Mouse (Mus musculus): ENCODE results near the gene Btbd11. TPM values are rescaled to one million over a fixed set of nuclear protein-coding genes. Genes with fewer than 3 reads are reported as not detected.

Gene Btbd11
- 0.85 TPM in 1 of 2 replicates, not detected in the other for polyA plus RNA-seq (2011; ENCODE audit: insufficient read depth, insufficient read length, low replicate concordance, missing spikeins)

GRCm38 (mm10) chr10:85386605-85387218 is at the start of gene Btbd11:
Gene Btbd11, plus strand, starts transcription at chr10:85386814.
- Histone ChIP-seq H3K4me3 (replicated peaks; ENCODE audit: control insufficient read depth, low read depth, low read length) (peak within 1 kb of the TSS; percentile 59), H3K27ac (ENCODE audit: control insufficient read depth, insufficient read depth, low read depth, low read length, poor library complexity) (peak within 1 kb of the TSS; percentile 2; the same call in 1 of the 2 replicates), H3K4me1 (ENCODE audit: control insufficient read depth, insufficient read depth, low read length) (no peaks in the 10 kb centered on the region)
- whole genome bisulfite sequencing = under 1% methylated on average over 46 of the region's 46 CpGs
- 0 out of 2 replicates have a peak, but pooled peaks have one; percentile 12 for TF ChIP-seq POLR2A (IDR thresholded peaks at IDR 0.05; ENCODE audit: borderline replicate concordance, control insufficient read depth, low read depth, low read length)
- TF ChIP-seq CTCF (IDR thresholded peaks at IDR 0.05; ENCODE audit: control insufficient read depth, insufficient read depth, low read length) = no peak

- TF ChIP-seq POLR2A (IDR thresholded peaks at IDR 0.05; ENCODE audit: borderline replicate concordance, control insufficient read depth, low read depth, low read length) (no peak), CTCF (IDR thresholded peaks at IDR 0.05; ENCODE audit: control insufficient read depth, insufficient read depth, low read length) (no peak)
- WGBS = 81% methylated on average over 12 of the region's 12 CpGs
- no peak overlapping the region for H3K27ac ChIP-seq (ENCODE audit: control insufficient read depth, insufficient read depth, low read depth, low read length, poor library complexity)
- no peaks in the 10 kb centered on the region for H3K4me1 ChIP-seq (ENCODE audit: control insufficient read depth, insufficient read depth, low read length)
- H3K4me3 ChIP-seq (replicated peaks; ENCODE audit: control insufficient read depth, low read depth, low read length) = no peak overlapping the region
Measured at GRCm38 (mm10) chr10:85338733-85339132, 47.9 kb upstream of the Btbd11 start.

- WGBS = 91% methylated on average over 1 of the region's 1 CpGs
- no peak for TF ChIP-seq POLR2A (IDR thresholded peaks at IDR 0.05; ENCODE audit: borderline replicate concordance, control insufficient read depth, low read depth, low read length)
- no peak for TF ChIP-seq CTCF (IDR thresholded peaks at IDR 0.05; ENCODE audit: control insufficient read depth, insufficient read depth, low read length)
Measured at GRCm38 (mm10) chr10:85341867-85342266, 44.7 kb upstream of the Btbd11 start.

GRCm38 (mm10) chr10:85347171-85347570 is 39.4 kb upstream of the Btbd11 start:
- no peak for TF ChIP-seq POLR2A (IDR thresholded peaks at IDR 0.05; ENCODE audit: borderline replicate concordance, control insufficient read depth, low read depth, low read length)
- TF ChIP-seq CTCF (IDR thresholded peaks at IDR 0.05; ENCODE audit: control insufficient read depth, insufficient read depth, low read length) = no peak
- Histone ChIP-seq H3K4me1 (ENCODE audit: control insufficient read depth, insufficient read depth, low read length) (no peaks in the 10 kb centered on the region), H3K4me3 (replicated peaks; ENCODE audit: control insufficient read depth, low read depth, low read length) (no peak overlapping the region), H3K27ac (ENCODE audit: control insufficient read depth, insufficient read depth, low read depth, low read length, poor library complexity) (no peak overlapping the region)
- WGBS = 86% methylated on average over 9 of the region's 9 CpGs

More at GRCm38 (mm10) chr10:85341867-85342266, 44.7 kb upstream of the Btbd11 start:
- H3K4me3 ChIP-seq (replicated peaks; ENCODE audit: control insufficient read depth, low read depth, low read length) = no peak overlapping the region
- H3K27ac ChIP-seq (ENCODE audit: control insufficient read depth, insufficient read depth, low read depth, low read length, poor library complexity) = no peak overlapping the region
- H3K4me1 ChIP-seq (ENCODE audit: control insufficient read depth, insufficient read depth, low read length) = no peaks in the 10 kb centered on the region

GRCm38 (mm10) chr10:85352505-85352904 is 34.1 kb upstream of the Btbd11 start:
- 38% methylated on average over 2 of the region's 2 CpGs for WGBS
- H3K27ac ChIP-seq (ENCODE audit: control insufficient read depth, insufficient read depth, low read depth, low read length, poor library complexity) = no peak overlapping the region
- no peak overlapping the region for H3K4me3 ChIP-seq (replicated peaks; ENCODE audit: control insufficient read depth, low read depth, low read length)
- H3K4me1 ChIP-seq (ENCODE audit: control insufficient read depth, insufficient read depth, low read length) = no peaks in the 10 kb centered on the region
- TF ChIP-seq CTCF (IDR thresholded peaks at IDR 0.05; ENCODE audit: control insufficient read depth, insufficient read depth, low read length) (no peak), POLR2A (IDR thresholded peaks at IDR 0.05; ENCODE audit: borderline replicate concordance, control insufficient read depth, low read depth, low read length) (no peak)

- TF ChIP-seq CTCF (IDR thresholded peaks at IDR 0.05; ENCODE audit: control insufficient read depth, insufficient read depth, low read length) (no peak), POLR2A (IDR thresholded peaks at IDR 0.05; ENCODE audit: borderline replicate concordance, control insufficient read depth, low read depth, low read length) (no peak)
- no peaks in the 10 kb centered on the region for H3K4me1 ChIP-seq (ENCODE audit: control insufficient read depth, insufficient read depth, low read length)
- no peak overlapping the region for H3K27ac ChIP-seq (ENCODE audit: control insufficient read depth, insufficient read depth, low read depth, low read length, poor library complexity)
- 11% methylated on average over 1 of the region's 1 CpGs for WGBS
- no peak overlapping the region for H3K4me3 ChIP-seq (replicated peaks; ENCODE audit: control insufficient read depth, low read depth, low read length)
Measured at GRCm38 (mm10) chr10:85354270-85354669, 32.3 kb upstream of the Btbd11 start.

GRCm38 (mm10) chr10:85359501-85360066 is 27.0 kb upstream of the Btbd11 start:
- TF ChIP-seq CTCF (IDR thresholded peaks at IDR 0.05; ENCODE audit: control insufficient read depth, insufficient read depth, low read length) (no peak), POLR2A (IDR thresholded peaks at IDR 0.05; ENCODE audit: borderline replicate concordance, control insufficient read depth, low read depth, low read length) (no peak)

GRCm38 (mm10) chr10:85362766-85363442 is 23.7 kb upstream of the Btbd11 start:
- Histone ChIP-seq H3K4me1 (ENCODE audit: control insufficient read depth, insufficient read depth, low read length) (no peaks in the 10 kb centered on the region), H3K4me3 (replicated peaks; ENCODE audit: control insufficient read depth, low read depth, low read length) (no peak overlapping the region), H3K27ac (ENCODE audit: control insufficient read depth, insufficient read depth, low read depth, low read length, poor library complexity) (no peak overlapping the region)
- TF ChIP-seq CTCF (IDR thresholded peaks at IDR 0.05; ENCODE audit: control insufficient read depth, insufficient read depth, low read length) = no peak
- no peak for TF ChIP-seq POLR2A (IDR thresholded peaks at IDR 0.05; ENCODE audit: borderline replicate concordance, control insufficient read depth, low read depth, low read length)
- 82% methylated on average over 9 of the region's 9 CpGs for WGBS

More at GRCm38 (mm10) chr10:85359501-85360066, 27.0 kb upstream of the Btbd11 start:
- WGBS = 55% methylated on average over 3 of the region's 3 CpGs
- Histone ChIP-seq H3K27ac (ENCODE audit: control insufficient read depth, insufficient read depth, low read depth, low read length, poor library complexity) (no peak overlapping the region), H3K4me1 (ENCODE audit: control insufficient read depth, insufficient read depth, low read length) (no peaks in the 10 kb centered on the region), H3K4me3 (replicated peaks; ENCODE audit: control insufficient read depth, low read depth, low read length) (no peak overlapping the region)

Measured in bone marrow, adult 2 months (tissue).